Mouse (Mus musculus): Measurements from ENCODE around the gene Tas2r135.

DNA sequence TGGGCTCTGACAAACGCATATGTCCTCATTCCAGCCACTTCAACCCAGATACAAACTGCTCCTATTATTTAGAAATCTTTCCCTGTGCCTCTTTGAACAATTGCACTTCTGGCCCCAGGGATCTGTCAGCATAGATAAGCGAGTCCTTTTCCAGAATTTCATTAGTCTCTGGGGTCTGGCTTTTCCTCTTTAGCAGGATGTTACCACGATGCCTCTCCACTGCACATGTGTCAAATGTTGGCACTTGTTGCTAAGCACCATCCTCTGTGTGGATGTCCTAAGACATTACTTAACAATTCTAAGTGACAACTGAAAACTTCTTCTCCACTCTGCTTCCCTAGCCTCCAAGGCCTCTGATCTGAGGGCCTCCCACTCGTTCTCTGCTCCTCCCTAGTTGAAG is 29.2 kb upstream of the Tas2r135 start:
- TF ChIP-seq TAL1 (IDR thresholded peaks at IDR 0.05; ENCODE audit: low read length) (no peak), GATA1 (IDR thresholded peaks at IDR 0.05; ENCODE audit: low read length) (no peak)
